Mouse (Mus musculus): Measurements from ENCODE around the gene Faf2. TPM values are rescaled to one million over a fixed set of nuclear protein-coding genes. Genes with fewer than 3 reads are reported as not detected.
"Not testable (repeated sequence)": the region's sequence is repeated elsewhere in the genome, so short reads cannot be mapped to it uniquely, and the experiment has no call there.

The Faf2 gene
- total RNA-seq, 2 experiments from 2014 or later, result 18.4 to 35.7 TPM

DNA sequence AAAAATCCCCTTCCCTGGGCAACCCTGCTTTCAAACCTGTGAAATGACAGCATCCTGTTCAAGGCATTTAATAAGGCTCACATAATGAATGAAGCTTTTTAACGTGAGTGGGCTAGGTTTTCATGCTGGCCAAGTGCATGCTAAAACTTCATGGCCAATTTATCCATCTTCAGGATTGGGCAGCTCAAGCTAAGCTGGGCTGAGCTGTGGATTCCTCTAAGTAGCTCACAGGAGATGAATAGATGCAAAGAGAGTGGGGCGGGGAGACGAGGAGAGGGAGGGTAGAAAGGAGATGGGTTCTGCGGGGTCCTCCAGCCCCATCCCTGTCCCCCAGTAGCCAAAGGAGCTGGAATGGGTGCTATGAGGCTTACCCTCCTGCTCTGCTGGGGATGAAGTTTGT, 17.4 kb upstream of the Faf2 start:
- no peak for ATAC-seq (replicated peaks; ENCODE audit: low FRiP score, poor library complexity, severe bottlenecking)

DNA sequence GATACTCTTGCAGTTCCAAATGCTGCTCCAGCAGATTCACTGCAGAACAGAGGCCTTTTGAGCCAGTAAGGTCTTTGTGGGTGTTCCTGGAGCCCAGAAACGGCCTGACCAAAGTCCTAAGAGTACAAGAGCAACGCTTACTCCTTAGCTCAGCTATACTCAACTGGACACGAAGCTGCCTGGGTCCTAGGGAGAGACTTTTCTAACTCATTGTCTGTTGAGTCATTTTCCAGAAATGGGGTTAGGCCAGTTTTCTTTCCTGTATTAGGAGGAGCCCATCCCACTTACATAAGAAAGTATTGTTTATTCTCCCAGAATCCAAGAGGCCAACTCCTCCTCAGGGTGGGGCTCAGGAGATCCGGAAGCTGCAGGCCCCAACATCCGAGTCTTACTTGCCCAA, 16.2 kb upstream of the Faf2 start:
- no peak for ATAC-seq (replicated peaks; ENCODE audit: low FRiP score, poor library complexity, severe bottlenecking)

DNA sequence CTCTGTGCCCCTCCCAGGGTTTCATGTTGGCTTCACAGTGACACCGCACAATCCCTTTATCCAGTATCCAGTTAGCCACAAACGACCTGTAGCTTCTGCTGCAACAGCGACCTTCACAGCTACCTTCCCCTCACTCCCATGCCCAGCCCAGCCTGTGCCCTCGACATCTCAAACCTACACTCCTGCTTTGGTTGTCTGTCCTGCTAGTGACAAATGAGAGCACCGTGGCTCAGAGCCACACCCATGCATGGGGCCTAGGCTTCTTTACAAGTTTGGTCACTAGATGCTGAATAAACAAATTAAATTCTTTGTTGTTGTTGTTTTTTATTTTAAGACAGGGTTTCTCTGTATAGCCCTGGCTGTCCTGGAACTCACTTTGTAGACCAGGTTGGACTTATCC, 14.4 kb upstream of the Faf2 start:
- no peak for ATAC-seq (replicated peaks; ENCODE audit: low FRiP score, poor library complexity, severe bottlenecking)

DNA sequence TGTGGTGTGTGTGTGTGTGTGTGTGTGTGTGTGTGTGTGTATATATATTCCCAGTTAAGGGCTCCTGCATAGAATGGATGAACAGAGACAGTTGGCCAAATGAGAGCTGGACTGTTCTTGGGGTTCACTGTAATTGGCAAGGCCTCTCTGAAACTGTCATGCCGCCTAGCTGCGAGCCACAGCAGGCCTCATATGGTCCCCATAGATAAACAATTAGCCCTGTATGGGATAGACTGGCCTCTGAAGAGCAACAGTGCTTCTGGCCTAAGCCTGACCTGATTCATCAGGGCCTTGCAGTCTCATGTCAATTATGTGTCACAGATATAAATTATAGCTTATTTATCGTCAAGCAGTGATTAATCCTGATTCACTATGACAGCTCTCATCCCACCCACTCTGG, 13.6 kb upstream of the Faf2 start:
- no peak for ATAC-seq (replicated peaks; ENCODE audit: low FRiP score, poor library complexity, severe bottlenecking)

DNA sequence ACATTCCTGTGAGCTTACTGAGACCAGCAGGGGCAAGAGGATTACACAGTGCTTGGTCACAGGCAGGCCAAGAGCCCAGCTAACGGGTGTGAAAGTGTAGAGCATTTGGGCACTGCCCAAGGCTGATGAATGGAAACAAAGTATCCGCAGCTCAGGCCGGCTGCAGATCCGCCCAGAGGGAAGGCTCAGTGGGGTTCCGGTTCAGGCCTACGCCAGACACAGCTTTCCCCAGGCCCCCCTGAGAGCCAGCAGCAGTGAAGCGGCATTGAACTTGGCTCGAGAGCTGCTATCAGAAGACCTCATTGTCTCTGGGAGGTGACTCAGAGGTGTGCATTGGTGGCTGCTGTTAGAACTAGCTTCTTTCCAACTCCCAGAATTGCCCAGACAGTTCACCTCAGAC, 12.9 kb upstream of the Faf2 start:
- ATAC-seq (replicated peaks; ENCODE audit: low FRiP score, poor library complexity, severe bottlenecking), result no peak

DNA sequence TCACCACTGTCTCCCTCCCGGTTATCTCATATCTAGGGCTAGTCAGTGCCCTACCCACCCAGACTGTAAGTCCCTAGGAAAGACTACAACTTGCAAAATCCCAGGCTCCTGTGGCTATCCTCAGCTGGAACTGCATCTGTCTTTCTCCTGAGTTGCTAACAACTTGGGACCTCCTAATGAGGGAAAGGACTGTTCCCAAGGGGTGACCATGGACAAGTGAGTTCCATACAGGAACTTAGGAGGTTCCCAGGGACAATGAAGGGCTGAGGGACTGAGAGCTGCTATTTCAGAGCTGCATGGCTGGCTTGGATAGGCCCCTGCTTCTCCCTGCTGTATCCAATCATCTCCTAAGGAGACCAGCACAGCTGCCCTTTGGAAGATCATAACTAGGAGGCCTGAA, 12.3 kb upstream of the Faf2 start:
- ATAC-seq (replicated peaks; ENCODE audit: low FRiP score, poor library complexity, severe bottlenecking), result no peak

DNA sequence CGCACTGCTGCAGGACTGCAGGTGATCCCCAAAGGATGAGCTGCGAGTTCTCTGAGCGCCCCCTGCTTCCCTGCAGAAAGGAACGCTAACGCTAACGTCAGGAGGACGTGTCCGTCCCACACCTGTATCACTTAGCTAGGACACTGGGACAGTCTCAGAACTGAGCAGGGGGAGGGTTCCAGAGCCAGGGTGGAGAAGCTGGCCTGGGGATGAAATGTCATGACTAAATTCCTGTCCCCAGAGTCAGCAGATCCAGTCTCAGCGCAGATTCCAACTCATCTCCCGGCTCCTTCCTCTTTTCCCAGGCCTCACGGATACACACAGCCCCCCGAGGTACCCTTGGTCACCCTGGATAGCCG, 11.0 kb upstream of the Faf2 start:
- peak; percentile 24; the same call in 1 of the 2 replicates for ATAC-seq (replicated peaks; ENCODE audit: low FRiP score, poor library complexity, severe bottlenecking)

DNA sequence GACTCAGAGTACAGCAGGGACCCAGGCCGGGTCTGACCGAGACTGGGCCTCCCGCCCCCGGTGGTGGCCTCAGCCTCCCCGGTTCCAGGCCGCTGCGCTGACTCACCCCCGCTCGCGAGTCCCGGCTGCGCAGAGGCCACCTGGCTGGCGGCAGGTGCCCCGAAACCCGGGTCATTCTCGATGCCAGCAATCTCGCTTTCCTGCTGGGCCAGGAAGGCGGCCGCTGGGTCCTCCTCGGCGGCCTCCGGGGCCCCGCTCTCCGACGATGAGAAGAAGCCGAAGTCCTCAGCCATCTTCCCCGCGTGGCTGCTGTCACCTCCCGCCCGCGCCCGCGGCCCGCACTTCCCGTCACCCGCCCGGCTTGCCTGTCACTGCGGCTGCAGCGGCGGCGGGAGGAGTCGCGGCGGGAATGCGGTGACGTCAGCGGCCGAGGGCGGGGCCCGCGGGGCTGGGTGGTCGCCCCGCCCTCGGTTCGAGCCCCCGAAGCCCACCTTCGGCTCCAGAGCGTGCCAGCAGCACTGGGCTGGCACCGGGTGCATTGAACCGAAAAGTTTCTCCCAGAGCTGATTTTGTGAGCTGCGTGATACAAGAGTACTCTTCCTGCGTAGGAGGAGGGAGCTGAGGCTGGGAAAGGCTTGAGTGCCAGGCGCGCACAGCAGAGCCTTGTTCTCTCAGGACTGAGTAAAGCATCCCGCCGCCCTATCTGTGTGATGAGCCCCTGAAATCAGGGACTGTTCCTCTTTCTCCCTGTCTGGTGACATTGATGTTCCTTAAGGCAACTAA, 10.4 kb upstream of the Faf2 start, which contains the start of gene Cltb:
Gene Cltb (minus strand): TSS at position 373 of the 783 bp plus-strand sequence.
- peak; percentile 83 for ATAC-seq (replicated peaks; ENCODE audit: low FRiP score, poor library complexity, severe bottlenecking)

DNA sequence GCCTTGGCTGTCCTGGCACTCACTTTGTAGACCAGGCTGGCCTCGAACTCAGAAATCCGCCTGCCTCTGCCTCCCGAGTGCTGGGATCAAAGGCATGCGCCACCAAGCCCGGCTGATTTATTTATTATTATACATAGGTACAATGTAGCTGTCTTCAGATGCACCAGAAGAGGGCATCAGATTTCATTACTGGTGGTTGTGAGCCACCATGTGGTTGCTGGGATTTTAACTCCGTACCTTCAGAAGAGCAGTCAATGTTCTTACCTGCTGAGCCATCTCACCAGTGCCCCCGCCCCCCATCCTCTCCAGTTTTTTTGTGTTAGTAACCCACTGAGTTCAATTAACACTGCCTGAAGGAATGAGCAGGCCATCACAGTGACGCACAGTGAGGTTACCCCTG, 8.4 kb upstream of the Faf2 start:
- ATAC-seq (replicated peaks; ENCODE audit: low FRiP score, poor library complexity, severe bottlenecking), result not testable (repeated sequence)

DNA sequence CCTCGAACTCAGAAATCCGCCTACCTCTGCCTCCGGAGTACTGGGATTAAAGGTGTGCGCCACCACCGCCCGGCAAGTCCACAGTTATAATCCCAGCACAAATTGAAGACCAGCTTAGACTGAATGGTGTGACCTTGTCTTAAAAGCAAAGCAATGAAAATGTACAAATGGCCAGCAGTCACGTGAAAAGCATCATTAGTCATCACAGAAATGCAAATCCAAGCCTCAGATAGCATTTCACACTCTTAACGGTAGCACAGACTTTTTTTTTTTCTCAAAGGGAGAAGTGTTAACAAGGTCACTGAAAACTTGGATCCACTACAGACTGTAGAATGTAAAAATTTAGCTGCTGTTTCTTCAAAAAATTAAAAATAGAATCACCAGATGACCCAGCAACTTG, 5.3 kb upstream of the Faf2 start:
- ATAC-seq (replicated peaks; ENCODE audit: low FRiP score, poor library complexity, severe bottlenecking), result no peak

DNA sequence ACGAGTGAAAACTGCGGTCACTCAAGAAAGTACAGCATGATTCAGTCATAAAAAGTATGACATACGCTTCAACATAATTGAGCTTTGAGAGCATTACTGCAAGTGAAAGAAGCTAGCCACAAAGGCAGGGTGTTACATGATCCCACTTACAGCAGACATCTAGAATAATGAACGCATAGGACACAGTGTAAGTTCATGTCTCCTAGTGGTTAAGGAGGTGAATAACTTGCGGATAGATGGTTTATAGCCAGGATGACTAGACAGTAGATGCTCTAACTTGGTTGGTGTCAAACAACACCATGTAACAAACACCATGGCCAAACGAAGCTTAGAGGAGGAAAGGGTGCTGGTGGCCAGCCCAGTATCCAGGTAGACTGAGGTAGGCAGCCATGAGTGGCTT, 4.6 kb upstream of the Faf2 start:
- no peak for ATAC-seq (replicated peaks; ENCODE audit: low FRiP score, poor library complexity, severe bottlenecking)

DNA sequence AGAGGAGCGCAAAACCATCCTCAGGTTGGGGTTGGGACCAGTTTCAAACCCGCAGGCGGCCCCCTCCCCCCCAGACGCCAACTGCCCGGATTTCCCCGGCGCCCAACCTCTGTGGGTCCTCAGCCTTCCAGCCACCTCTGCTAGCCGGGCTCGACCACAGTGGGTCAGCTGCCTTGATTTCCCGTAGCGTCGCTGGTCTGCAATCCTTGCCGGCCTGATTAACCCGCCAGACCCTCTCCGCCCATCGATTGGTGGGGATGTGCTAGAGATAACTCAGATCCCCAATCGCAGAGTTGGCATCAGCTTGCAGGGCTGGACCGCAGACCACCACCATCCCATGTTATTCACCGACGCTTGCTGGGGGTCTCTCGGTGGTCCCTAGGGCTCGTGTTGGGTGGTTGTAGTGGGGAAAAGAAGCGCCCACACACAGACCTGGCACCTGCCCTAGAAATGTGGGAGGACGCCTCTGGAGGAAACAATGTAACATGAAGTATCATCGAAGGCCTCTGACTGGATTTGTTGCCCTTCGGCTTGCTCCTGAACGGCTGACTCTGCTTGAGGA, 457 bp downstream of the Faf2 start:
- peak; percentile 65 for ATAC-seq (replicated peaks; ENCODE audit: low FRiP score, poor library complexity, severe bottlenecking)

DNA sequence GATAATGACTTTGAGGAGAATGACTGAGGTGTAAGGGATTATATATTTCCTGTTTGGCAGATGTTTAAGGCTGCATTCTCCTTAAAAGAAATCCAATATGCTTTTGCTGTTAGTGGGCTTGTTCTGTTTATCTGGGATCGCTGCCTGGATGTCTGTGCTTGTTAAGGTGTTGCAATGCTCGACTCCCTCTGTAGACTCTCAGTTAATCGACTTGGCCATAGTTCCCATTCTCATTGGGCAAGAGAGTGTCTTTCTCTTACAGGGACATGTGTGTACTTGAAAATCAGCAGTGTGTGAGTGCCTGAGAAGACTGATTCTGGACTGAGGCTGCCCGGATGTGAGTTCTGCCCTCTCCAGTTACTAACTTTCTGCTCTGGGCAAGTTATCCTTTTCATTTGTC, 7.5 kb downstream of the Faf2 start:
- no peak for ATAC-seq (replicated peaks; ENCODE audit: low FRiP score, poor library complexity, severe bottlenecking)

DNA sequence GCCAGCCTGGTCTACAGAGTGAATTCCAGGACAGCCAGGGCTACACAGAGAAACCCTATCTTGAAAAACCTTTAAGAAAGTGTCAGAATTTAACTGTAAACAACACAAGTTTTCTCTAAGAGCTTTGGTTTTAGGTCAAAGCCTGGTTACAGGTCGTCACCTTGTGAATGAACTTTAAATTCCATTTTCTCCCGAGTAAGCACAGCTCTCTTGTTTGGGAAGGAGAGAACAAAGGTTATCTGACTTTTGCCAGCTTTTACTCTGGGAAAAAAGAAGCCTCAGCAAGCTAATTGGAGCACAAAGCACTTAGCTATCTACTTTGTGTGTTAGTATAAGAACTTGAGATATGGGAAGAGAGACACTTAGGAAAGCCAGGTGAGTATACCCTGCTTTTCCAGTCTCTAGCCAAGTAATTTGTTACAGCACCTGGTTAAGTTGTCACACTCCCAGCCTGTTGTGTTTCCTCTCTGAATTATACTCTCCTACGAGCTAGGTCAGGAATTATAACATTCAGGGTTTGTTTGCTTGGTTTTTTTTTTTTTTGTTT, 11.2 kb downstream of the Faf2 start:
- no peak for ATAC-seq (replicated peaks; ENCODE audit: low FRiP score, poor library complexity, severe bottlenecking)

DNA sequence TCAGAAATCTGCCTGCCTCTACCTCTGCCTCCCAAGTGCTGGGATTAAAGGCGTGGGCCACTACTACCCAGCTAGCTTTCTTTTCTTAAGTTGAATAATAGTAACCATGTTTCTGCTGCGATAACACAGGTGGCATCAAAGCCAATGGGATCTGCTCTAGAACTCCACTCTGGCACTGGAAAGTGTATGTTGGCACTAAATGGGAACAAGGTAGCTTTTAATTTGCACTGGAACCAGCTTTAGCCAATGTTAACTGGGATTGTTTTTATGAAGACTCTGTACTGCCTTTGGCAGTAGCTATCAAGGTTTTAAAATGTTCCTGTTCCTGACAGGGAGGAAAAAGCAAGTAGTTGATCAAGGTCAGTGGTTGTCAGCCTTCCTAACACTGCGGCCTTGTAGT, 13.4 kb downstream of the Faf2 start:
- no peak for ATAC-seq (replicated peaks; ENCODE audit: low FRiP score, poor library complexity, severe bottlenecking)

DNA sequence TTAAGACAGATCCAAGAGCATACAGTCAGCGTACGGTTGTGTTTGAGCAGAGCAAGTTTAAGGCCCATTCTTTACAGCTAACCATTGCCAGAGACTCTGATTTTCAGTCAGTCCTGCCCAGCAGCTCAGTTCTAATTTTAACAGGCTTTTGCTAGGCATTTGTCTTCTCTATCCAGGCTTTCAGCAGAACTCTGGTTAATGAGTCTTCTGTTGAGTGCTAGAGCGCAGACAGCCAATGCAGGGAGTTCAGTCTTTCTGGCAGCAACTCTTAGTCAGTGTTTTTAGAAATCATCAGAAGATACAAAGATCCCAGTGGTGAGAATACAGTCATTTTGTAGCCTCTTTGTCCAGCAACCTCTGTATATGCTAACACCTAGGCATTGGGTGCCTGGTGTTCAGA, 28.9 kb downstream of the Faf2 start:
- ATAC-seq (replicated peaks; ENCODE audit: low FRiP score, poor library complexity, severe bottlenecking), result no peak

DNA sequence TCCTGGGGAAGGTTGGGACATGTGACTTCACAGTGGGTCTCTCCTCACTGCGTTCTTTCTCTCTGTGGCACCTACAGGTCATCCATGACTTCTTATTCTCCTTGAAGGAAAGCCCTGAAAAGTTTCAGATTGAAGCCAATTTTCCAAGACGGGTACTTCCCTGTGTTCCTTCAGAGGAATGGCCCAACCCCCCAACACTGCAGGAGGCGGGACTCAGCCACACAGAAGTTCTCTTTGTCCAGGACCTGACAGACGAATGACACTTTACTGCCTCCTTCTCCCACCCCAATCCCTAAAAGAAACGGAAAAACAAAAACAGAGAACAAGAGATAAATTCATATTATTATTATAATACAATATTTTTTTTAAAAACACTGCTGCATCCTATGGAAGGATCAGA, 39.3 kb downstream of the Faf2 start:
- ATAC-seq (replicated peaks; ENCODE audit: low FRiP score, poor library complexity, severe bottlenecking), result no peak

DNA sequence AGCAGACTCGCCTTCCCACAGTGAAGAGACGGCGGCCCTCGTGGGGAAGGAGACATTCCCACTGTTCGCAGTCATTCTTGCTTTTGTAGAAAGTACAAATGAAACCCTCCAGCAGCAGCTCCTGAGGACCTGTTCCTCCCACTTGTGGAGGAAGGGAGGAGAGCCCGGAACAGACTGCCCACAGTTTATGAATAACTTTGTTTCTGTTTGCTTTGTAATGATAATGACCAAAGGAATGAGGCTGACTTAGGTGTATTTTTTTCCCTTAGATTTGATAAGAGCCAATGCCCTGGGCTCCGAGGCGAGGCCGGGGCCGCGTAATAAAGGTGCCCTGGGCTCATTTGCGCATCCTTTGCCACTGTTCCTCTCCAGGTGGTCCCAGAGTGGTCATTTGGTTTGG, 39.8 kb downstream of the Faf2 start:
- no peak for ATAC-seq (replicated peaks; ENCODE audit: low FRiP score, poor library complexity, severe bottlenecking)

DNA sequence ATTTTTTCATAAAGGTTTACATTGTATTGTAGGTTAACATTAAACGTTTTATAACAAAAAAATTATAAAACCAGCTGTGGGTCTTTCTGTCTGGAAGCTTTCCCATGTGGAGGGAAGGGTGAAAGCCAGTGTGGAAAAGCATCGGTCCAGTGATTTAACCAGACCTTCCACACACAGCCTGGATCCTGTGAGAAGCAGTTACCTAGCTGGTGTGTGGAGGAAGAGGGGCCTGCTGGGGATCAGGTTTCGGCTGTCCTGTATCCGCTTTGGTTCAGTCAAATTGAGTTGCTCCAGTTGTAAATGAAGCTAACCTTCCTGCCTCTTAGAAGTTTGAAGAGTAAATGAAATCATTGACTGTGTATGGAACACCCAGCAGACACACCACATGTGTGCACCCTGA, 42.4 kb downstream of the Faf2 start:
- ATAC-seq (replicated peaks; ENCODE audit: low FRiP score, poor library complexity, severe bottlenecking), result no peak

DNA sequence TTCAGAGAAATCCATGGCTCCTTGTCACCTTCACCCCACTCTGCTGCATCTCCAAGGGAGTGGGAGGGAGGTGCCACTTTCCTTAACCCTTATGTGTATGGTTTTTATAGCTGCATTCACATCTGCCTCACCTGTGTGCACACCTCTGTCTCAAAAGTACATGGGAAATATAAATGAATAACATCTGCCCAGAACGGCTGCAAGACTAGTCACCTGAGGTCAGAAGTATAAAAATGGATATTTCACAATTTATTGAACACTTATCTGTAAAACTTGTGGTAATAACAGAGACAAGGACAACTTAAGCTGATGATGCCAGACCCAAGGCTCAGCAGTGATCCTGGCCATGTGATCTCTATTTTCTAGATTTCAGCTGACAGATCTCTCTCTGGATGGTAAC, 42.9 kb downstream of the Faf2 start:
- no peak for ATAC-seq (replicated peaks; ENCODE audit: low FRiP score, poor library complexity, severe bottlenecking)

DNA sequence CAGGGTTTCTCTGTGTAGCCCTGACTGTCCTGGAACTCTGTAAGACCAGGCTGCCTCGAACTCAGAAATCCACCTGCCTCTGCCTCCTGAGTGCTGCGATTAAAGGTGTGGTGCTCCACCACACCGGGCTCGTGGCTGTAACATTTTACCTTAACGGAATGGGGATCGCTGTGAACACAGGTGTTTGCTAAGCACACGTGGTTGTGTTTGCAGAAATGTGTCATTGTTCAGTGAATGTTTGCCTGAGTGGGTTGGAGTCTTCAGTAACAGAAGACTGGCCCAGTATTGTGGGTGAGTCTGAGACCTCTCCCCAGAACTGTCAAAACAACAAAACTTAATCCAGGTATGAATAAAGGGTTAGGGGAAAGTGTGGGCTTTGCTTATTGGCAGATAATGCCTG, 43.5 kb downstream of the Faf2 start:
- ATAC-seq (replicated peaks; ENCODE audit: low FRiP score, poor library complexity, severe bottlenecking), result no peak

DNA sequence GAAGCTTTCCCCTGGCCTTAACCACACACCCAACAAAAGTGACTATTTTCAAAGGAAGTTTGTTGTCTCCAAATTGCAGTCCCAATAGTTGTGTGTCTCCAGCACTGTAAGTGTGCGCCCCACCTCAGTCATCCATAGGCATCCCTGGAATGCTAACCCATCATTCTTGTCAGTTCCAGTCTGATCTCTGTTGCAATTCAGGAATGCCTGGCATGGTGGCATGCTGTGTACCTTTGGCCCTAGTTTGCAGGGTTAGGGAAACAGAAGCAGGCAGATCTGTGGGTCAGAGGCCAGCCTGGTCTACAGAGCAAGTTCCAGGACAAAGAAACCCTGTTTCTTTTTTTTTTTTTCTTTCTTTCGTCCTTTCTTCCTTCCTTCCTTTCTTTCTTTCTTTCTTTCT, 48.9 kb downstream of the Faf2 start:
- no peak for ATAC-seq (replicated peaks; ENCODE audit: low FRiP score, poor library complexity, severe bottlenecking)

Measured in erythroblast, adult 5-6 weeks (primary cell).